Mouse (Mus musculus) cerebellum, adult 11 months (tissue): ENCODE data around the gene Wdr27.

ENCODE experiments used
- DNase-seq: peaks from one replicate; pipeline ENCODE4 v3.0.0; 2022

Wdr27 gene

GRCm38 (mm10) chr17:14815304-14815703 lies 127.7 kb downstream of the Wdr27 start:
- no peak for DNase-seq

- DNase-seq, result no peak
These were observed 130.3 kb downstream of the Wdr27 start for GRCm38 (mm10) chr17:14812631-14813030.

- no peak for DNase-seq
These were observed 130.9 kb downstream of the Wdr27 start for GRCm38 (mm10) chr17:14812033-14812432.

- no peak for DNase-seq
These were observed 136.2 kb downstream of the Wdr27 start for GRCm38 (mm10) chr17:14806808-14807207.

GRCm38 (mm10) chr17:14799243-14799642 lies 143.7 kb downstream of the Wdr27 start:
- no peak for DNase-seq

- no peak for DNase-seq
These were observed 147.9 kb downstream of the Wdr27 start for GRCm38 (mm10) chr17:14795074-14795473.

- DNase-seq, result no peak
These were observed 163.6 kb downstream of the Wdr27 start for GRCm38 (mm10) chr17:14779356-14779755.

- DNase-seq, result no peak
These were observed 171.6 kb downstream of the Wdr27 start for GRCm38 (mm10) chr17:14771339-14771738.

GRCm38 (mm10) chr17:14770377-14770776 lies 172.6 kb downstream of the Wdr27 start:
- DNase-seq, result no peak
